Comparison of ENCODE assay signal across 9 mouse cellular contexts in the genomic region with DNA sequence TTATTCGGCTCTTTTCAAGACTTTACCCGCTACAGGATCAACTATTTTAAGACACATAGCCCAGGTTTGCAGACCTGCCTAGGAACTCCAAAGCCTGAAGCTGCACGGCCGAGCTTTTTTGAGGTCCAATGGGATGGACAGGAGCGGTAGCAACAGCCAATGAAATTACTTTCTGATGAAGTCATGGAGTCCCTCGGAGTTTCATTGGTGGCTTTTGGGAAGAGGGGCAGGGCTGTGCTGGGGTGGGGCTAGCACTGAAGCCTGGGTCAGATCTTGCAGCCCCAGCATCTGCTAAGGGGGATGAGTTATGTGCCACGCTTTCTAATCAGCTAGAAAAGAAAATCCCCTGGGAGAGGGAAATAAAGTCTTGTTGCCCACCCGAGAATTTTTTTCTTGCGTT. TPM values are rescaled to one million over a fixed set of nuclear protein-coding genes. Genes with fewer than 3 reads are reported as not detected.
DNase-seq lines count a peak whose midpoint lies in the region; ATAC-seq and TF ChIP-seq lines count a peak whose summit lies in the region.
"Had no signal": no experiment of that assay in that cellular context is flagged by ENCODE, and none has a peak within 500 bp of the region (broad histone marks: within the 10 kb centered on the region; RNA-seq: fewer than 3 reads in every experiment).

No protein-coding gene starts in this region.

- H3K4me3 ChIP-seq in hindbrain, embryonic 11.5 days (ENCODE audit: low read depth, low read length), result no peak overlapping the region
- no peak overlapping the region for H3K4me3 ChIP-seq in lung, embryonic 14.5 days (ENCODE audit: low read depth, low read length)
- H3K4me3 ChIP-seq: erythroblast, embryonic 14.5 days had no signal

- H3K4me2 ChIP-seq in hindbrain, embryonic 11.5 days (replicated peaks; ENCODE audit: low read depth, low read length), result peak overlapping the region; percentile 34
- peak overlapping the region; percentile 50 for H3K4me2 ChIP-seq in lung, embryonic 14.5 days

- in situ Hi-C loops in Patski (cut with MboI; ENCODE audit: low pct_unique_long_range_greater_than_20kb), result no loop called here

- no peak overlapping the region for H3K27ac ChIP-seq in hindbrain, embryonic 11.5 days (ENCODE audit: low read depth, low read length)
- H3K27ac ChIP-seq in lung, embryonic 14.5 days (ENCODE audit: low read depth), result no peak overlapping the region

- no peaks in the 10 kb centered on the region for H3K27me3 ChIP-seq in Patski
- H3K27me3 ChIP-seq in hindbrain, embryonic 11.5 days (ENCODE audit: control insufficient read depth, insufficient read depth, low read length), result no peaks in the 10 kb centered on the region
- no peaks in the 10 kb centered on the region for H3K27me3 ChIP-seq in lung, embryonic 14.5 days (ENCODE audit: insufficient read depth, low read length)

- no peak overlapping the region for H3K9ac ChIP-seq in hindbrain, embryonic 11.5 days (ENCODE audit: low read depth, low read length)
- H3K9ac ChIP-seq in lung, embryonic 14.5 days, result no peak overlapping the region

- DNase-seq in Patski (ENCODE audit: low read depth, low spot score), result no peak
- peak; percentile 84 for DNase-seq in cerebellum, adult 8-10 months
- DNase-seq in frontal cortex, postnatal 10 days (ENCODE audit: low spot score in 2 of 2), result peak; percentile 75 to 78
- DNase-seq in hindbrain, embryonic 11.5 days (ENCODE audit: low spot score), result peak; percentile 80
- peak; percentile 90 for DNase-seq in layer of hippocampus, adult 9-11 months
- peak; percentile 86 for DNase-seq in lung, embryonic 14.5 days
- DNase-seq in thymus, postnatal 25 days, result peak; percentile 63

- POLR2A ChIA-PET in Patski (lab: Charles Lee), result no interaction called here

- WGBS in hindbrain, embryonic 11.5 days, result 11% methylated on average over 9 of the region's 9 CpGs
- 11% methylated on average over 9 of the region's 9 CpGs for WGBS in lung, embryonic 14.5 days

- no peaks in the 10 kb centered on the region for H3K36me3 ChIP-seq in hindbrain, embryonic 11.5 days (ENCODE audit: control insufficient read depth, insufficient read depth, low read length)
- no peaks in the 10 kb centered on the region for H3K36me3 ChIP-seq in lung, embryonic 14.5 days (ENCODE audit: insufficient read depth)

- CTCF ChIA-PET in Patski (lab: Charles Lee), result interaction anchor here (1.0 kb wide), 1 partner anchor 9 kb away, joined by 3 read pairs; no protein-coding TSS in a partner anchor

- H3K4me1 ChIP-seq in hindbrain, embryonic 11.5 days (replicated peaks; ENCODE audit: control insufficient read depth, insufficient read depth, low read length), result peaks cover 3% of the 10 kb centered on the region
- no peaks in the 10 kb centered on the region for H3K4me1 ChIP-seq in lung, embryonic 14.5 days (ENCODE audit: insufficient read depth)

- peak; percentile 80 for ATAC-seq in Patski
- peak; percentile 98 for ATAC-seq in hindbrain, embryonic 11.5 days (ENCODE audit: low FRiP score)
- peak; percentile 99 for ATAC-seq in lung, embryonic 14.5 days (ENCODE audit: insufficient read depth)
- peak; percentile 73 for ATAC-seq in neutrophil, adult 5-6 weeks (ENCODE audit: extremely low read depth, insufficient number of reproducible peaks, low FRiP score, poor library complexity, severe bottlenecking)

- H3K9me3 ChIP-seq in hindbrain, embryonic 11.5 days (ENCODE audit: control insufficient read depth, low read length), result no peaks in the 10 kb centered on the region
- H3K9me3 ChIP-seq in lung, embryonic 14.5 days (ENCODE audit: low read depth, low read length), result no peaks in the 10 kb centered on the region

- TF ChIP-seq CTCF in Patski (IDR thresholded peaks at IDR 0.05), result no peak
- TF ChIP-seq CTCF in lung, embryonic 14.5 days (IDR thresholded peaks at IDR 0.05; ENCODE audit: low read depth), result no peak

RNA-seq across cellular contexts. Expression of gene Ttc7b, which starts 7.1 kb away (rescaled TPM):
- polyA plus RNA-seq in Patski (2021), result 21.3 TPM
- polyA plus RNA-seq in hindbrain, embryonic 11.5 days (2014; fragmentation: Nextera tagmentation; extraction: Ambion mirVana), result 7.1 and 8.2 TPM in 2 replicates
- polyA plus RNA-seq in lung, embryonic 14.5 days (2014; fragmentation: Nextera tagmentation; extraction: Ambion mirVana), result 6.3 and 8.1 TPM in 2 replicates
- total RNA-seq in neutrophil, adult 5-6 weeks (2017), result 21.6 and 25.8 TPM in 2 replicates
